Mouse (Mus musculus): ENCODE data around the gene Sbpl.
"Not testable (repeated sequence)": the region's sequence is repeated elsewhere in the genome, so short reads cannot be mapped to it uniquely, and the experiment has no call there.

Gene Sbpl

GRCm38 (mm10) chr17:23960084-23960738 lies 5.1 kb upstream of the Sbpl start:
- peak; percentile 39 for DNase-seq (ENCODE audit: low spot score)

- not testable (repeated sequence) for DNase-seq (ENCODE audit: low spot score)
These were observed 4.2 kb downstream of the Sbpl start for GRCm38 (mm10) chr17:23950828-23951227.

- no peak for DNase-seq (ENCODE audit: low spot score)
These were observed 6.0 kb downstream of the Sbpl start for GRCm38 (mm10) chr17:23949068-23949467.

- DNase-seq (ENCODE audit: low spot score), result not testable (repeated sequence)
These were observed 7.6 kb downstream of the Sbpl start for GRCm38 (mm10) chr17:23947486-23947885.

GRCm38 (mm10) chr17:23941372-23941771 lies 13.7 kb downstream of the Sbpl start, which contains the start of gene Sbp:
Gene Sbp (plus strand): TSS chr17:23941672.
- no peak for DNase-seq (ENCODE audit: low spot score)

- DNase-seq (ENCODE audit: low spot score), result no peak
These were observed 23.9 kb downstream of the Sbpl start for GRCm38 (mm10) chr17:23931157-23931556.

GRCm38 (mm10) chr17:23925090-23925493 lies 30.0 kb downstream of the Sbpl start:
- DNase-seq (ENCODE audit: low spot score), result peak; percentile 53

- DNase-seq (ENCODE audit: low spot score), result peak; percentile 87
These were observed 30.5 kb downstream of the Sbpl start for GRCm38 (mm10) chr17:23924531-23925007.

GRCm38 (mm10) chr17:23917158-23917557 lies 37.9 kb downstream of the Sbpl start, which contains the start of gene Dcpp3:
Gene Dcpp3 (plus strand): TSS chr17:23917458.
- DNase-seq (ENCODE audit: low spot score), result not testable (repeated sequence)
